Mouse (Mus musculus) forebrain, postnatal 0 days (tissue): ENCODE data around the gene Plpp3. TPM values are rescaled to one million over a fixed set of nuclear protein-coding genes. Genes with fewer than 3 reads are reported as not detected.

Source experiments
- ATAC-seq: fragments of 200-750 bp; cut with Nextera tagmentation; 2 replicates; pipeline ENCODE4 v1.8.0; 2017; ENCODE audit warnings: mild to moderate bottlenecking, moderate library complexity
- DNase-seq: peaks from one replicate; pipeline ENCODE4 v3.0.0-alpha.2; 2015
- H3K27ac ChIP-seq: fragments of 300-500 bp; sonication (generic); 2 replicates; pipeline ENCODE4 v1.5.1; 2014; ENCODE audit warnings: low read depth, mild to moderate bottlenecking, antibody characterized with exemption, low read length, moderate library complexity, mixed read lengths
- H3K27me3 ChIP-seq: fragments of 300-500 bp; sonication (generic); 2 replicates; pipeline ENCODE4 v1.6.1; 2014; ENCODE audit warnings: mild to moderate bottlenecking, low read length, mixed read lengths; ENCODE audit not compliant: insufficient read depth
- H3K36me3 ChIP-seq: fragments of 300-500 bp; sonication (generic); 2 replicates; pipeline ENCODE4 v1.6.1; 2014; ENCODE audit warnings: mild to moderate bottlenecking, moderate library complexity; ENCODE audit not compliant: insufficient read depth
- H3K4me1 ChIP-seq: fragments of 300-500 bp; sonication (generic); 2 replicates; pipeline ENCODE4 v1.6.1; 2014; ENCODE audit warnings: antibody characterized with exemption; ENCODE audit not compliant: insufficient read depth
- H3K4me2 ChIP-seq: fragments of 300-500 bp; sonication (generic); 2 replicates; pipeline ENCODE4 v1.6.1; 2014; ENCODE audit warnings: low read depth, mild to moderate bottlenecking, moderate library complexity
- H3K4me3 ChIP-seq: fragments of 300-500 bp; sonication (generic); 2 replicates; pipeline ENCODE4 v1.5.1; 2014; ENCODE audit warnings: low read depth, low read length, mixed read lengths
- H3K9ac ChIP-seq: fragments of 300-500 bp; sonication (generic); 2 replicates; pipeline ENCODE4 v1.6.1; 2014; ENCODE audit warnings: mild to moderate bottlenecking
- H3K9me3 ChIP-seq: fragments of 300-500 bp; sonication (generic); 2 replicates; pipeline ENCODE4 v1.6.1; 2016; ENCODE audit warnings: low read length
- CTCF ChIP-seq: sonication (generic); IDR thresholded peaks from 2 replicates; pipeline ENCODE4 v1.5.1; 2016; ENCODE audit warnings: antibody characterized with exemption, control low read depth, low read depth
- WGBS: fragments of 180-500 bp; shearing (Covaris S2); extraction: QIAGEN DNeasy Blood & Tissue Kit; methylation state at CpG from one replicate; pipeline ENCODE4 v1.1.7; 2014; 5-methylcytosine and 5-hydroxymethylcytosine counted together
- polyA plus RNA-seq: library from polyadenylated mRNA; unstranded; fragments of >200 nt; fragmentation: Nextera tagmentation; extraction: Ambion mirVana; gene quantifications from 2 replicates; pipeline ENCODE4 v1.2.1, GENCODE M21; 2015
- total RNA-seq: library from RNA; depleted of rRNA; stranded (reverse); fragments of >200 nt; gene quantifications from 2 replicates; pipeline ENCODE4 v1.2.3, GENCODE M21; 2014

Gene Plpp3
- total and polyA plus RNA-seq, 2 experiments from 2014 or later: 87.3 to 117 TPM

DNA sequence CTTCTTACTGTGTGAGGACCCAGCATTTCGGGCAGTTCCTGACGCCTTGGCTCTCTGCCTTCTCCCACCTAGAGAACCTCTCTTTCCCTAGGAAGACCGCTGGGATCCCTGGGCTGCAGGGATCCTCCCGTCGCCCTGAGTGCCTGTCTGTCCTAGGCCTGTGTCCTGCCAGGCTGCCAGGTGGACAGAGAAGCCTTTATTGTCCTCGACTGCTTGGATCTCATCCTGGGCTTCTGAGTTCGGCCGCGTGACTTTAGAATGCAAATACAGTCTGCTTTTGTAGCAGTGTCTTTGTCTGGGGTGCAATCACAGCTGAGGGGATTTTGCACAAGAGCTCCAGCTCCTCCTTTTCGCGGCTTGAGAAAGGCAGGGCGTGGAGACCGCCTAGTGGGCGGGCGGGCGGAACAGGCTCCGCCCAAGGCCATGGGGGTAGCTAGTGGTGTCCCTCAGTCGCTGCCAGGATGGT, 88.4 kb downstream of the Plpp3 start:
- Histone ChIP-seq H3K27ac (peak overlapping the region; percentile 66), H3K4me3 (peak overlapping the region; percentile 32), H3K4me1 (peaks cover 13% of the 10 kb centered on the region), H3K9ac (peak overlapping the region; percentile 46), H3K9me3 (no peaks in the 10 kb centered on the region), H3K36me3 (no peaks in the 10 kb centered on the region), H3K4me2 (peak overlapping the region; percentile 42), H3K27me3 (no peaks in the 10 kb centered on the region)
- peak; percentile 48 for TF ChIP-seq CTCF
- 3% methylated on average over 18 of the region's 18 CpGs for WGBS
- ATAC-seq: peak; percentile 98
- peak; percentile 86 for DNase-seq

- 0 out of 2 replicates have a peak overlapping the region, but pooled peaks have one; percentile 46 for H3K9ac ChIP-seq
- no peaks in the 10 kb centered on the region for H3K27me3 ChIP-seq
- DNase-seq: no peak
- no peak overlapping the region for H3K4me3 ChIP-seq
- TF ChIP-seq CTCF: no peak
- H3K9me3 ChIP-seq: no peaks in the 10 kb centered on the region
- H3K27ac ChIP-seq: no peak overlapping the region
- WGBS: 82% methylated on average over 7 of the region's 7 CpGs
- H3K4me1 ChIP-seq: peaks cover 13% of the 10 kb centered on the region
- H3K36me3 ChIP-seq: no peaks in the 10 kb centered on the region
- H3K4me2 ChIP-seq: peak overlapping the region; percentile 42; the same call in 1 of the 2 replicates
- no peak for ATAC-seq
These were observed 89.2 kb downstream of the Plpp3 start for GRCm38 (mm10) chr4:105246331-105246730.

- Histone ChIP-seq H3K27me3 (no peaks in the 10 kb centered on the region), H3K36me3 (no peaks in the 10 kb centered on the region), H3K4me2 (no peak overlapping the region), H3K4me3 (no peak overlapping the region), H3K9me3 (no peaks in the 10 kb centered on the region), H3K4me1 (peaks cover 13% of the 10 kb centered on the region), H3K9ac (no peak overlapping the region), H3K27ac (no peak overlapping the region)
- ATAC-seq (no peak), DNase-seq (no peak)
- WGBS: 69% methylated on average over 1 of the region's 1 CpGs
- TF ChIP-seq CTCF: no peak
These were observed 91.0 kb downstream of the Plpp3 start for GRCm38 (mm10) chr4:105248161-105248560.

DNA sequence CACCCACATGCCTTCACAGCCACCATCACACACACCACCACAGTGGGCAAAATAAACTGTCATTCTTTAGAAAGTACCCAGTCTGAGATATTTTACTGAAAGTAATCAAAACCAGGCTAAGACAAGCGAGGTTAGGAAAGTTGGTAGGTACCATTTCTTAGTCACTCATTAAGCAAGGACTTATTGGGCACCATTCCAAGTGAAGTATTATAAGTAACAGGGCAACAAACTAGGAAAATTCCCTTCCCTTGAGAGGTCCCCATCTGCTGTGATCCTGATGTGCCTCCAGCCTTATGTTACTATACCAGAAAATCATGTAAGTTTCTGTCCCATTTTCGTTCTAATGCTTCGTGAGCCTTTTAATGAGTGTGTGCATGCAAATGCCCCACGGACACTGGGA, 92.1 kb downstream of the Plpp3 start:
- no peak for DNase-seq
- Histone ChIP-seq H3K27ac (no peak overlapping the region), H3K27me3 (no peaks in the 10 kb centered on the region), H3K36me3 (no peaks in the 10 kb centered on the region), H3K4me3 (no peak overlapping the region), H3K9ac (no peak overlapping the region), H3K9me3 (no peaks in the 10 kb centered on the region), H3K4me2 (no peak overlapping the region), H3K4me1 (peaks cover 13% of the 10 kb centered on the region)
- TF ChIP-seq CTCF: no peak
- no peak for ATAC-seq
- 52% methylated on average over 4 of the region's 4 CpGs for WGBS

GRCm38 (mm10) chr4:105250946-105251345, 93.8 kb downstream of the Plpp3 start:
- no peaks in the 10 kb centered on the region for H3K36me3 ChIP-seq
- H3K4me1 ChIP-seq: peaks cover 3% of the 10 kb centered on the region
- no peak for TF ChIP-seq CTCF
- H3K27ac ChIP-seq: no peak overlapping the region
- no peak for DNase-seq
- no peak overlapping the region for H3K9ac ChIP-seq
- H3K27me3 ChIP-seq: no peaks in the 10 kb centered on the region
- no peak for ATAC-seq
- H3K9me3 ChIP-seq: no peaks in the 10 kb centered on the region
- H3K4me2 ChIP-seq: no peak overlapping the region
- no peak overlapping the region for H3K4me3 ChIP-seq
- WGBS: 85% methylated on average over 3 of the region's 3 CpGs

GRCm38 (mm10) chr4:105252044-105252443, 94.9 kb downstream of the Plpp3 start:
- no peak overlapping the region for H3K9ac ChIP-seq
- no peaks in the 10 kb centered on the region for H3K36me3 ChIP-seq
- no peak overlapping the region for H3K4me3 ChIP-seq
- ATAC-seq: no peak
- no peaks in the 10 kb centered on the region for H3K4me1 ChIP-seq
- no peaks in the 10 kb centered on the region for H3K9me3 ChIP-seq
- H3K27me3 ChIP-seq: no peaks in the 10 kb centered on the region
- DNase-seq: no peak
- no peak for TF ChIP-seq CTCF
- no peak overlapping the region for H3K4me2 ChIP-seq
- H3K27ac ChIP-seq: no peak overlapping the region
- WGBS: 72% methylated on average over 3 of the region's 3 CpGs

DNA sequence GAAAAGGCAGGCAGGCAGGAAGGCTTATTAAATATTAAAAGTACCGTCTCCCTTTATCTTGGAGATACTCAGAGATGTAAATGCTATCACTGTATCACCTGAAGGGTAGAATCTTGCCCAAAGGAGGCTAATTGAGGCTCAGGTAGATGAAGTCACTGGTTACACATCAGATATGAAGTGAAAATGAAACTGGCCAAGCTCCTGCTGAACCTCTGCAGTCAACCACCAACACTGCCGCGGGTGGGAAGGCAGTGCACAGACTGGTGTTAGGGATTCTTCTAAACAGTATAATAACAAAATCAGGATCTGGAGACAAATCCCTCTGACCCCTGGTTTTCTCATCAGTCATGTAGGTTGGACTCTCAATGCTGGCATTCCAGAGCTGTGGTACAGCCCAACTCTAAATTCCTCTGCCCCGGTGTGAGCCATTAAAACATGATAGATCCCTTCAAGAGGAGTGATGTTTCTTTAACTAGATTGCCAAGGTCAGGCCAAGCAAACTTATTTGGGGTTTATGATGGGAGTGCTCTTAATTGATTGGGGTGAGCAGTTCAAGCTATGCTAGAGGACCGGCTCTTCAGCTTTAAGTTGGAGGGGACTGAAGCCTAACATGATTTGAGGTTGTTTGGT, 95.5 kb downstream of the Plpp3 start:
- H3K4me2 ChIP-seq: no peak overlapping the region
- DNase-seq (no peak), ATAC-seq (no peak)
- no peaks in the 10 kb centered on the region for H3K36me3 ChIP-seq
- no peaks in the 10 kb centered on the region for H3K9me3 ChIP-seq
- H3K27ac ChIP-seq: no peak overlapping the region
- H3K4me3 ChIP-seq: no peak overlapping the region
- no peak overlapping the region for H3K9ac ChIP-seq
- no peaks in the 10 kb centered on the region for H3K4me1 ChIP-seq
- no peaks in the 10 kb centered on the region for H3K27me3 ChIP-seq
- no peak for TF ChIP-seq CTCF
- 88% methylated on average over 5 of the region's 5 CpGs for WGBS
